Comparison of ENCODE assay signal across 11 mouse cellular contexts in the genomic region with DNA sequence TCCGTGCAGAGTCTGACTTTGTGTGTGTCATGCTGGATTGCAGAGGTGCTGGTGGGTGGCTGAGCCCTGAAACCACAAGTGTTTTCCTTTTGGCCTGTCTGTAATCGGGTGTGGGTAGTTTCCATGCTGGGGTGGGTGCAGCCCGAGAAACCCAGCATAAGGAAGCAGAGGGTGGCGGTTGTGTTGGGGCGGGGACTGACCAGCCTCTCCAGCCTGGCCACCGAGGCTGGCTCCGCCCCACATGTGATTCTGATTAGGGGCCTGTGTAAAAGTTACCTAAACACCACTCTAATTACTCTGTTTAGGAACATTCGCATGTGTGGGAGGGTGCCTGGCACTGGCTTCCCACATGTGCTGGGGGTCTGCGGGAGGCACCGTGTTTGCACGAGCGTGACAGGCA. TPM values are rescaled to one million over a fixed set of nuclear protein-coding genes. Genes with fewer than 3 reads are reported as not detected.
A peak's percentile ranks its signal among the peaks of the same experiment; 100 is the strongest.
DNase-seq lines count a peak whose midpoint lies in the region; ATAC-seq lines count a peak whose summit lies in the region.
"Had no signal": no experiment of that assay in that cellular context is flagged by ENCODE, and none has a peak within 500 bp of the region (broad histone marks: within the 10 kb centered on the region; RNA-seq: fewer than 3 reads in every experiment).

No protein-coding gene starts in this region.

- H3K27ac ChIP-seq in embryonic facial prominence, embryonic 13.5 days, result peak overlapping the region; percentile 44
- no peak overlapping the region for H3K27ac ChIP-seq in liver, embryonic 11.5 days (ENCODE audit: low read depth, low read length)

- DNase-seq in spleen, postnatal 4 days (ENCODE audit: low spot score in 2 of 2), result peak; percentile 43 to 69
- DNase-seq in spleen, postnatal 14 days (ENCODE audit: low spot score in 2 of 2), result no peak
- no peak for DNase-seq in liver, embryonic 11.5 days (ENCODE audit: low spot score)
- DNase-seq in adrenal gland, postnatal 4 days (ENCODE audit: low spot score in 2 of 2), result no peak
- DNase-seq in layer of hippocampus, postnatal 14 days (ENCODE audit: low spot score in 2 of 2), result no peak
- no peak for DNase-seq in left cerebral cortex, adult 9 months (ENCODE audit: low spot score in 2 of 2)
- DNase-seq: cerebellum, adult 9-11 months; heart, adult 11 months; kidney, postnatal 36 days; lung, postnatal 14 days had no signal

- H3K4me3 ChIP-seq in embryonic facial prominence, embryonic 13.5 days, result no peak overlapping the region
- H3K4me3 ChIP-seq in liver, embryonic 11.5 days (ENCODE audit: low read depth, low read length), result no peak overlapping the region

- peak overlapping the region; percentile 37; the same call in 1 of the 2 replicates for H3K9ac ChIP-seq in embryonic facial prominence, embryonic 13.5 days
- no peak overlapping the region for H3K9ac ChIP-seq in liver, embryonic 11.5 days (ENCODE audit: low read depth, low read length)

- H3K36me3 ChIP-seq in embryonic facial prominence, embryonic 13.5 days, result no peaks in the 10 kb centered on the region
- no peaks in the 10 kb centered on the region for H3K36me3 ChIP-seq in liver, embryonic 11.5 days (ENCODE audit: control insufficient read depth, insufficient read depth, low read length)

- H3K4me2 ChIP-seq in embryonic facial prominence, embryonic 13.5 days, result peak overlapping the region; percentile 44
- peak overlapping the region; percentile 7; the same call in 1 of the 2 replicates for H3K4me2 ChIP-seq in liver, embryonic 11.5 days

- no peaks in the 10 kb centered on the region for H3K9me3 ChIP-seq in embryonic facial prominence, embryonic 13.5 days
- H3K9me3 ChIP-seq in liver, embryonic 11.5 days (ENCODE audit: control insufficient read depth, low read length), result no peaks in the 10 kb centered on the region

- peaks cover 71% of the 10 kb centered on the region for H3K4me1 ChIP-seq in embryonic facial prominence, embryonic 13.5 days
- peaks cover 19% of the 10 kb centered on the region for H3K4me1 ChIP-seq in liver, embryonic 11.5 days (replicated peaks; ENCODE audit: control insufficient read depth, insufficient read depth, low read length)

- ATAC-seq in embryonic facial prominence, embryonic 13.5 days (ENCODE audit: insufficient number of reproducible peaks, insufficient read depth, low FRiP score, low TSS enrichment, low read depth), result peak; percentile 45; the same call in 1 of the 2 replicates
- no peak; the same call in 1 of the 2 replicates for ATAC-seq in liver, embryonic 11.5 days (replicated peaks; ENCODE audit: low FRiP score)

- H3K27me3 ChIP-seq in embryonic facial prominence, embryonic 13.5 days, result peaks cover 4% of the 10 kb centered on the region
- no peaks in the 10 kb centered on the region for H3K27me3 ChIP-seq in liver, embryonic 11.5 days (replicated peaks; ENCODE audit: control insufficient read depth, insufficient read depth, low read length)

- WGBS in embryonic facial prominence, embryonic 13.5 days, result 16% methylated on average over 12 of the region's 12 CpGs
- 47% methylated on average over 12 of the region's 12 CpGs for WGBS in liver, embryonic 11.5 days

RNA-seq across cellular contexts. Expression of a gene that starts 23.2 kb away (rescaled TPM):
- polyA plus RNA-seq in embryonic facial prominence, embryonic 13.5 days (2015; fragmentation: Nextera tagmentation; extraction: Ambion mirVana), result 55.8 and 60.4 TPM in 2 replicates
- 1.2 and 1.5 TPM in 2 replicates for polyA plus RNA-seq in liver, embryonic 11.5 days (2014; fragmentation: Nextera tagmentation; extraction: Ambion mirVana)
- 1 to 10 TPM; 1.7 to 3.5 TPM for total RNA-seq in adrenal gland, postnatal 4 days (2021)
- total RNA-seq in layer of hippocampus, postnatal 14 days (2021), result 1 to 10 TPM; 1.1 to 1.3 TPM

Comparison
In these comparisons a context has a peak if more than half of its experiments do, and no peak if none do; other contexts are left out.
1. DNase-seq: peak in spleen, postnatal 4 days (2 of 2); none in spleen, postnatal 14 days (0 of 2), liver, embryonic 11.5 days (single experiment), adrenal gland, postnatal 4 days (0 of 2), layer of hippocampus, postnatal 14 days (0 of 2) and left cerebral cortex, adult 9 months (0 of 2).